Mouse (Mus musculus) megakaryocyte, embryonic 14.5 days (primary cell): Measurements from ENCODE around the gene Tubal3.

ENCODE experiments used
- FLI1 ChIP-seq: IDR thresholded peaks from 2 replicates; pipeline ENCODE4 v1.6.1; 2012; ENCODE audit warnings: low read length, inconsistent platforms, mixed read lengths
- GATA1 ChIP-seq: IDR thresholded peaks from 3 replicates; pipeline ENCODE4 v1.6.1; 2012; ENCODE audit warnings: mixed read lengths, low read length, inconsistent platforms, borderline replicate concordance

DNA sequence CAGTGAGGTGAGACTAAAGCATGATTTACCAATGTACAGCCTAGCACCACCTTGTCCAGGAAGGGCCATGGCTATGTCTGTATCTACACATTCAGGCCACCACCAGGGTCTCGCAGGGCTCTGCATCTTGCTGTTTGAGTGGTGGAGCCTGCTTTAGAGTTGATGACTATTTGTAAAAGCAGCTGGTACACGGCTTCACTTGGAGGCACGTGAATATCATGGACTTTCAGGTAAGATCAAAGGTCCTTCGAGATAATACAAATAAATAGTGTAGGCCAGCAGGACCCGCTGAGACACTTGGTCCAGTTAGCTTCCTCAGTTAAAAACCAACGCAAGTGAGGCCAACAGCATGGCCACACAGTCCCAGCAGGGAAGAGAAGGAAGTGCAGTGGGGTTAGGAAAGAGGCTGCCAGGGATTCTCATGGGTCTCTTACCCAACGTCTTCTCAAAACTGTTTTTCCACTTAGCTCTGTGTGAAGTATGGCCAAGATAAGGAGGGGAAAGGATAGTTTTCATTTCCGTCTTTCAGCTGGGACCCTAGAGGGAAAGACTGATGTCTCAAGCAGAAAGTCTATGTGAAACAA lies 22.6 kb upstream of the Tubal3 start:
- TF ChIP-seq GATA1 (no peak), FLI1 (no peak)
